Mouse (Mus musculus): ENCODE measurements around the gene Kitl.

The Kitl gene

DNA sequence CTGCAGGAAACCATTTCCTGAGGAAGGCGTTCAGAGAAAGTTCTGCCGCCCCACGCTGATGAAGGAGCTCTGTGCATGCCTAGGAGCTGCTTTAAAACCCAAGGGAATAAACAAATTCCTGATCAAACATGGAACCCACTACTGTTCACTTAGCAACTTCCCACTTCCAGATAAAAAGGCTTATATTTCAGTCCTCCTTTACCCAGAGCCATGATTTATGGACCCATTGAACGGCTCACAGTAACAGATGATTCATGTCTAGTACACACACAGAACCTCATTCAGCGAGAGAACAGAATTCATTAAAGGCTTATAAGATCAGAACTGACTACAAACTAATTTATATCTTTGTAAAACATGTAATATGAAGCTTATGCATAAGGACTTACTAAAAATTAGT lies 109.0 kb downstream of the Kitl start:
- DNase-seq (ENCODE audit: low spot score), result no peak

GRCm38 (mm10) chr10:100127837-100128743 lies 112.7 kb downstream of the Kitl start:
- peak; percentile 33 for DNase-seq (ENCODE audit: low spot score)

GRCm38 (mm10) chr10:100131657-100132056 lies 116.2 kb downstream of the Kitl start:
- DNase-seq (ENCODE audit: low spot score), result no peak

DNA sequence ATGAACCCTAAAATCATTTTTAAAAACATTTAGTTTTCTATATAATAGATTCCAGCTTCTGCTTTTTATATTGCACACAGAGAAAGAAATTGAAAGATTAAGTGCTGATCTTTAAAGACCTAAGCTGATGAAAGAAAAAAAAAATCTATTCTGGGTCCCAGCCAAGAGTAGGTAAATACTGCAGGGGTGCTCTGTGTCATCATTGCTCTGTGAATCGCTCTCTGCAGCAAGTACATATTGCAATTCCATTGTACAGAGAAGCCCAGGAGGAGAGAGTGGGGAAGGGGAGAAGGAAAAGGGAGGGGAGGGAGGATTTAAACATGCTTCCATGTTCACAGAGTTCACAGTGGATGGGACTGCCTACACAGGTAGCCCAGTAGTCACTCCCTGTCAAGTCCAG lies 116.9 kb downstream of the Kitl start:
- no peak for DNase-seq (ENCODE audit: low spot score)

GRCm38 (mm10) chr10:100138552-100138951 lies 123.1 kb downstream of the Kitl start:
- DNase-seq (ENCODE audit: low spot score), result no peak

- no peak for DNase-seq (ENCODE audit: low spot score)
Measured at GRCm38 (mm10) chr10:100148123-100148522, 132.7 kb downstream of the Kitl start.

All from lung, postnatal 25 days (tissue).